Mouse (Mus musculus): ENCODE data around the gene Myrfl.

GRCm38 (mm10) chr10:116883531-116883930 is 13.2 kb downstream of the Myrfl start:
- TF ChIP-seq EP300 (IDR thresholded peaks at IDR 0.05) (no peak), CTCF (IDR thresholded peaks at IDR 0.05) (no peak)

Measured in lung, postnatal 0 days (tissue).